Mouse (Mus musculus) layer of hippocampus, postnatal 25 days (tissue): Measurements from ENCODE around the gene Coro1c. TPM values are rescaled to one million over a fixed set of nuclear protein-coding genes. Genes with fewer than 3 reads are reported as not detected.

ENCODE experiments used
- DNase-seq, 2 experiments: peaks; one replicate each; pipeline ENCODE4 v3.0.0; 2022; ENCODE audit warnings: mixed read lengths in 2 of 2, low spot score in 1 of 2; ENCODE audit errors: extremely low spot score in 1 of 2
- total RNA-seq, 2 experiments: library from RNA; stranded (reverse); gene quantifications; 2 replicates each; pipeline ENCODE4 v1.2.3; 2021

Gene Coro1c
- 10 to 100 TPM; 82.7 to 91.6 TPM for total RNA-seq

DNA sequence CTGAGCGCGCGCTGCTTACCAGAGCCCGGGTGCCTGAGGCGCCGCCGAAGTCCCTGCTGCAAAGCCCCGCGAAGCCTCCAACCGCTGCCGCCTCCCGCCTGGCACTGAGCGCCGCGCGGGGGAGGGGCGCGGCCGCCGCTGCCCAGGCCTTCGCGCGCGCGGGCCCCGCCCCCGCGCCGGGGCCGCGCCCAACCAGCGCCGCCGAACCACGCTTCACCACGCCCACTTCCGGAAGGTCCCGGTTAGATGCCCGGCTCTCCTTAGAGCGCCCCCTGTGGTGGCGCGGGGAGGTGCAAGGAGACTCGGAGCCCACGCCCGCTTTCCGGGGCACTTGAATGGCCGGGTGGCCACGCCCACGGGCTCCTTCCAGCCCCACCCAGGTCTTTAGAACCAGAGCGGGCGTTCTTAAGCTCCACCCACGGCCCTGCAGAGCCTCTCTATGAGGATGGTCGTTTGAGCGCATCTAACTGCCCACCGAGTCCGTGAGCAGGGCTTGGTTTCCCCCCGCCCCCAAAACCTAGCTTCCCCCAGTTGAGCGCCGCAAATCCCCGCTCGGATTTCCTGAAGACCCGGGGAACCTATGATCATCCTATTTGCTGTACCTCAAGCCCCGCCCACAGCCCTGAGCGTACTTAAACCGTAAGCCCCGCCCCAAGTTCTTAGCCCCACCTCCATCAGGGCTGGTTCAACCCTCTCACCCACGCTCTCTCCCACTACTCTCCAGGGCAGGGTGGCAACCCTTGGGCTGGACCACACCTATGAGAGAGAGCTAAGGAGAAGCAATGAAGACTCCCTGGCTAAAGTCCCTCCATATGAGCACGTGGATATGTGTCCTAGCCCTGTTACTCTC is at the start of gene Coro1c:
Gene Coro1c, minus strand, starts transcription at position 167 of the 850 bp plus-strand sequence.
- DNase-seq: peak; percentile 98 to 99

DNA sequence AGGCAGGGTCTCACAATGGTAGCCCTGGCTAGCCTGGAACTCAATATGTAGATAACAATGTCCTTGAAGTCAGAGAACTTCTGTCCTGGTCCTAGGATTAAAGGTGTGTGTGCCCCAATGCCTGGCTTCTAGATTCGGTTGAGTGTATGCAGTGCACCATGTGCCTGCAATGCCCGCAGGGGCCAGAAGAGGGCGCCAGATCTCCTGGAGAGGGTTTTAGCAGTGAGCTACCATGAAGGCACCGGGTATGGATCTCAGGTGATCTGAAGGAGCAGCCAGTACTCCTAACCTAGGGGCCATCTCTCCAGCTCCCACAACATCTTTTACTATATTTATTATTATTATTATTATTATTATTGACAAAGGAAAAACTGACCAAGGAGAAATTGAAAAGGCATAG is 48.0 kb upstream of the Coro1c start:
- peak; percentile 82 to 96 for DNase-seq

DNA sequence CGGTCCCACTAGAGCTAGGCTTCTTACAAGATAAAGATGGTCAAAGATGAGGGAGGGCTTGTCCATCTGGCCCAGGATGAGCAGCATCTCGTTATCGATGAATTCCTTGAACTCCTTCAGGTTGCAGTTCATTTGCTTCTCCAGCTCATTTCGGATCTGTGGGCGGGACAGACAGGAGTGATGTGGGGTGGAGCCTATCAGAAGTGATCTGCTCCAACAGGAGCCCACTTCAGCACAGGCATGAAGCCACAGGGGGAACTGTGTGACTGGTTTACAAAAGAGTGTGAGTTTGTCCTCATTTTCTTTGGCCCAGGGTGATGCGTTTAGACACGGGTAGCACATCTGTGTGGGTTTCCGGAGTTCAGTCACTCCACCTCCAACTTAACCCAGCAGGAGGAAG is 47.1 kb upstream of the Coro1c start:
- DNase-seq: no peak

DNA sequence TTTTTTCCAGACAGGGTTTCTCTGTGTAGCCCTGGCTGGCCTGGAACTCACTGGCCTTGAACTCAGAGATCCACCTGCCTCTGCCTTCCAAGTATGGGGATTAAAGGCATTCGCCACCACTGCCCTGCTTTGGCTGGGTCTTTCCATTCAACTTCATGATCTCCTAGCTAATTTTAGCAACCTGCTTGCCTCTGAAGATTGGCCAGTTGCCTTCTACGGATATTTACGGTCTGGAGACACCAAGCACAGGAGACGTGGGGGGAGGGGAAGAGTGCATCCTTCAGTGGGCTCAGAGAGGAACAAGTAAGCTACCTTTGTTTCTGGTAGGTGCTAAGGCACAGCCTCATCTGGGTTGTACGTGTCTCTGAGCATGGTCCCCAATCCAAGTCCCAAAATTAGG is 46.7 kb upstream of the Coro1c start:
- no peak for DNase-seq

DNA sequence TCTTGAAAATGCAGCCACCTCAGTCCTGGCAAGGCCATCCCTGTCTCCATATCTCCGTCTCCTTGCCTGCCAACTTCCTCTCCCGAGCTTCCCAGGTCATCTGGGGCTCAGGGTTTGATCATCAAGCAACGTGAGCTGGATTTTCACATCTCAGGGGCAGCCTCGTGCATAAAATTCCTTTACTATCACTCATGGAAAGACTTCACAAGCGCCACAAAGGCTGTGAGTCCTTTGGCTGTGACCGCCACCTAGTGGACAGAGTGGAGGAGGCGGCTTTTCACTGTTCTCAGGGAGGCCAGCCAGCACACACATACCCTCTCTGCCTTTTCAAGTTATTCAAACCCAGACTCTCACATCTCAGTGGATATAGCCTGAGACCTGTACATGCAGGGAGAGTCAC is 45.9 kb upstream of the Coro1c start:
- peak; percentile 74 to 93 for DNase-seq

DNA sequence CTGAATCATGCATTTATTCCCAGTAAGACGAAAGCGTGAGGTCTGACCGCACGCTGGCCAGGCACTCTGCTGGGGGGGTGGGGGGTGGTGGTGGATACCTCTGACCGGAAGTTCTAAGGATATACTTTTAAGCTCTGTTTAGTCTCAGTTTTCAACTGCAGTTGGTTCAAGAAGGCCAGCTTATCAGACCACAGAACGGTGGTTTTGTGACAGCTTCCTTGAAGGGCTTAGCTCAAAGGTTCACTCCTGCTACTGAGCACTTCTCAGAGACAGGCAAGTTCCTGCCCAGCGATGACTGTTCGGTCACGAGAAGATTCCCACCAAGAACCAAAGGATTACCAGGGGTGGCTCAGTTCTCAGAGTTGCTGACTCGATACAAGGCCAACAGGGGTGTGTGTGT is 44.0 kb upstream of the Coro1c start:
- DNase-seq: no peak

DNA sequence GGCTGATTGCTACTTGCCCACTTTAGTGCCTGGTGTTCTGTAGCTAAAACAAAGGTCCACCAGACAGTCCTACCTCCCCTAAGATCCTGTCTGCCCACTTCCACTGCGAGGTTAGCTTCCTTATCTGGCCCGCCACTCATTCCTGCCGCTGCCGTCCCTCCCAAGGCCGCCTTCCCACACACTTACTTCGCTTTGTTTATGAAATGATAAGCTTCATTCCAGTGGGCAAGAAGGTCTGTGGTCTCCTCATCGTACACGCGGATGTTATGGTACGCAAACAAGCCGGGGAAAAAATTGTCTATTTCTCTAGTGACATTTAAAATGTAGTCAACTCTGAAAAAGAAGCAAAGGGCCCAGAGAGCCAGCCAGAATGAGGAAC is 43.1 kb upstream of the Coro1c start:
- DNase-seq: no peak

DNA sequence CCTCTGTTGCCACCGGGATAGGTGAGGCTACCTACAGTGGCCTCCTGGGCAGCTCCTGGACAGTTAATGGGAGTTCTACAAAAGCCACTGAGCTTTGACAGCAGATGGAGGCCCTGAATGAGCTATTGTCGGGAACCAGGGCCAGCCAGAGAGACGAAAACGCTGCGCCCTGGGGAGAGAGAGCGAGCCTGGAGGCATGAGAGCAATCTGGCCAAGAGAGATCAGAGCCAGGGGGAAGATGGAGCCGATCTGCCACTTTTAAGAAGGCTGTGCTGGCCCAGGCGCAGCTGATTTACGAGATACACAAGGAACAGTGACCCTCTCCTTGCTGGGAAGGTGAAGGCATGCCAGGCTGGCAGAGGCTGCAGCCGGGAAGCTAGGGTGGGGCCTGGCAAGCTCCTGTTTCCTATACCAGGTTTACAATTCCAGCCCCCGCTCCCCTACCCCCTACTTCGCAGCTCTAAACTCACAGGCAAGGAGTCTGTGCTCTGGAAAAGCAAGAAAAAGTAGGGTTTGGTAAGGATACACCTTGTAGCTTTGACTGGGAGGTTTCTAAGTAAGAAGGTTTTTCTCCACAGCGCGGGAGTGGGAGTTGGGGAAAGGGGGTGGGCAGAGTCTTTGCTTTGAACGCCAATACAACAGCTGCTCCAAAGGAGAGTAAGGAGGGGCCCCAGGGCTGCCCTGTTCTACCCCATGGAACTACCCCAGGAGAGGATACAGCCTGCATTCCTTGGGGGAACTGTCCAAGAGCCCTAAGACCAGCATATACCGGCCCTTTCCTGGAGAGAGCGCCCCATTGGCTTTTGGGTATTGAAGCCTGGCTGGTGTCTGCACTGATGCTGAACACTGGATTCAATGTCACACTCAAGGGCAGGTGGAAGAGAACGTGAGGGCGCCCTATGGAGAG is 42.5 kb upstream of the Coro1c start:
- DNase-seq: no peak

DNA sequence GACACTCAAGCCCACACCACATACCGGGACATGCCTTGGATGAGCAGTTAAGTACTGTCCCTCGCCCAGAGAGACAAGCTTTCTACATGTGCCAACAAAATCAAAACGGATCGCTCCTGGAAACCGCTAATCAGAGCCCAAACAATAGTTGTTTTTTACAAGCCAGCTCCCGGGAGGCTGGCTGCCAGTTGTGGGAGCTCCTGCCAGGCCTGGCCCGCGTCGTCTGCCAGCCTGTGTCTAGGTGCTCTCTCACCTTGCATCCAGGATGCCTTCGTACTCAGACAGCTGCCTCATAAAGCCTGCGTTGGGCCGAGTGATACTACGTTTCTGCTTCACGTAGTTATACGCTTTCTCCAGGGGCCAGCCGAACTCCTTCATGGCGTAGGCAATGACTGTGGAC is 41.6 kb upstream of the Coro1c start:
- peak in 1 of 2 experiments; percentile 26 for DNase-seq

DNA sequence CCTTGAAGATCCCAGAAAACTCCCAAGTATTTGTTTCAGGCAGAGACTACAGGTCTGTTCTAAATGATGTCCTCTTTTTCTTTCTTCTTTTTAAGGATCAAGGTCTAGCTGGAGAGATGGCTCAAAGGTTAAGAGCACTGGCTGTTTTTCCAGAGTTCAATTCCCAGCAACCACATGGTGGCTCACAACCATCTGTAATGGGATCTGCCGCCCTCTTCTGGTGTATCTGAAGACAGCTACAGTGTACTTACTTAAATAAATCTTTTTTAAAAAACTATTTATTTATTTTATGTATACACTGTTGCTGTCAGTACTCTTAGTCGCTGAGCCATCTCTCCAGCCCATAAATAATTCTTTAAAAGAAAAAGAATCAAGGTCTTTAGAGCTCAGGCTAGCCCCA is 38.7 kb upstream of the Coro1c start:
- no peak for DNase-seq

DNA sequence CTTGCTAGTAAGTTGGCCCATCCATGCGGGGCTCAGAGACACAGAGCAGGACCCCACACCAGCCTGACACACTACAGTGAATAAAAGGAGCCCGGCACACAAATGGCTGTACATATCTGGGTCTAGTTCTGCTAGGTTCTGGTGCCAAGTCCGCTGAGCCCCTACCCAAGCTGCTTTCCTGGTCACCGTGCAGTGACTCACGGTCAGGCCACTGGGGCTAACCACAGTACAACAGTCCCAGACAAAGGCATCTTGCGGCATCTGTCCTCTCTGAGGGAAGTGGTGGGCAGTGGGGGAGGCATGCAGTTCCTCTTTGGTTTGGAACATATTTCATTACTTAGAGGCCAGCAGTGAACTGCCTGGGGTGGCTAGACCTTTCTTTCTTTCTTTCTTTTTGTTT is 36.6 kb upstream of the Coro1c start:
- DNase-seq: no peak

DNA sequence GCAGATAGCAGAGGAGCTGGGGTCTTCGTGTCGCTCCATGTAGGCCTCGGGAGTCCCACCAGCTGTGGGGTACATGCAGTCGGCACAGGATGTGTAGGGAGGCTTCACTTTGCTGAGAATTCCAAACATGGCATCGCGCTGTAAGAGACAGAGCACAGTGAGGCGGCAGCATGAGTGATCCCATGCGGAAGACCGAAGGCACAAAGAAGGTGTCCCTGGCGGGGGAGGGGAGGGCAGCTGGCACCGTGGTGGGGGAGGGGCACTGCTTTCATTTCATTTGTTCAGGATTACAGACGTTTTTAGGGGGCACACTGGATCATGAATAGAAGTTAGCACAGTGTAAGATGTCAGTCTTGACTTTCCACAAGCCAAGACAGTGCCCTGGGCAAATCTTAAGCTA is 34.8 kb upstream of the Coro1c start:
- no peak for DNase-seq

DNA sequence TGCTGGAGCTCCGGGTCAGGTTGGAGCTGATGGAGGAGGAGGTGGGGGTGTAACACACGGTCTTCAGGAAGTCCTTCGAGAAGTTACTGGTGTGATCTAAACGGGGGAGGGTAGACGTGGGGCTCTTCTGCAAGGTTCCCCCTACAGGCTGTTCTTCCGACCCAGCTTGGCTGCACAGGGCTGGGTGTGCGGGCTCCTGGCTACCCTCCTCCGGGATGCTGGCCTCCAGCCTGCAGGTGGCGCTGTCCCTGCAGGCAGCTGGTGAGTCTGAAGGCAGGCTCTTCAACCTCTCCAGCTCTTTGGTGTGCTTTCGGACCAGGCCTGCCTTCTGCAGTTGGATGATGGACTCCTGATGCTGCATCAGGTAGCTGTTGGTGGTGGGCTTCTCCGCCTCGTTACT is 34.0 kb upstream of the Coro1c start:
- DNase-seq: no peak

DNA sequence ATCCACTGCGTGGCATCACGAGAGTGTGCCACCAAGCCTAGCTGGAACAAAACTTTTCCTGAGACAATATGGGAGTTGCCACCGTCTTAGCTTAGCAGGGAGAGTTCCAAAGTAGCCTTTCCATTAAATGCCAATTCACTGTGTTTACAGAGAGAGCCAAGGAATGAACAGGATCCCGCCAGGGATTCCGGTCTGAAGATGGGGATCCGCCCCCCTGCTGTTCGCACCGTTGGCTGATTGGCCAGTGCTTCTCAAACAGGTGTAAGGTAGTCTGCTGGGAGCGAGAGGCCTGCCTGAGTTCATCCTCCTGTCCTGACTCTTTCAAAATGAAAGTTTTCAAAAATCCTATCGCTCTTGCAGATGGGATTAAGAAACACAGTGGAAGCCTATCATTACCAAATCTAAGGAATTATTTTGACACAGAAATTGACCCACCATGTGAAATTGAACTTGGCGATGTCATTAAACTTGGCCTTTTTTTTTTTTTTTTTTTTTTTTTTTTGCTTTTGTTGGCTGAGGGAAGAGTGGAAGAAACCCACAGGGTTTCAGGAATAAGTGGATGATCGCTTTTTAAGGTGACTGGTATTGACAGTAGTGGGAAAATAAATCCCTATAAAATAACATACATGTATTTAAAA is 30.8 kb upstream of the Coro1c start:
- DNase-seq: no peak

DNA sequence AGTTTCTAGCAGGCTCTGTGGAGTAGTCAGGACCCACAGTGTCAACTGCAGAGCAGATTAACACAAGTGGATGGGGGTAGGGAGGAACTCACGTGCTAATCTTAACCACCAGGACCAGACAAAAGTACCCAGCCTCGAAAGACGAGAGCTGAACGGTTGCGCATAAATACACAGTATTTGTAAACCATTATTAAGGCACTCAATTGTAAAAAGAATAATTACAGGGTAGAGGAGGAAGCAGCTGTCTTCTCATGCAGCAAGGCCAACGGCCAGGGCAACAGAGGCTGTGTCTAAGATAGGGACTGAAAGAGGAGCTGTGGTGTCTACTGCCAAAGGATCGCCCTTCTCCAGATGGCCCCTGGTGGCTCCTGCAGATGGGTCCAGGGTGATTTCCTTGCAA is 29.1 kb upstream of the Coro1c start:
- no peak for DNase-seq

DNA sequence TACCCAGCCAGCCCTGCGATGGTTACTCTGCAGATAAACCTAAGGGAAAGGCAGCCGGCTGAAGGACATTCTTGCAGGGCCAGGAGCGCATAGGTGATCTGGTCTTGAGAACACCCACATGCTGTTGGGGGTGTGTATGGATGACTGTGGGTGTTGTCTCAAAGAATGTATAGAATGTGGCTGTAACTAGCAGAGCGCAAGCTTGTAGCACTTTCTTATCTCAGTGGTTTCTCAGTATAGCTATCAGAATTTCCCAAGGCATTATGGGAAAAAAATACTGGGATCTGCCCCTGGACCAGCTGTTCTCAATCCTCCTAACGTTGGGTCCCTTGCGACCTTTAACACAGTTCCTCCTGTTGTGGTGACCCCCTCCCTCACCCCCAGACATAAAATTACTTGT is 25.3 kb upstream of the Coro1c start:
- no peak for DNase-seq

DNA sequence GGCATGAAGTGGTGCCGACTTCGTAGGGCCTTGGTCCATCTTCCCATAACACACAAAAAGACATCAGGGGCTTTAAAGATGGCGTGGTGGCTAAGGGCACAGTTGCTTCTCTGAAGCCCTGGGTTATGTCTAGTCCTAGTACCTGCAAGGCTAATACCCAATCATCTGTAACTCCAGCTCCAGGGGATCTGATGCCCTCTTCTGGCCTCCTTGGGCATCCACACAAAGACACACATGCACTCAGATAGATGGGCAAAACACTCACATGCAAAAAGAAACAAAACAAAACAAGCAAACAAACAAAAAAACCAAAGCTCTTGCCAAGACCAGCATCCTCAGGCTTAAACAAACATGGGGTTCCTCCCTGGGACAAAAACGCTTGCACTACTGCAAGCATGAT is 24.9 kb upstream of the Coro1c start:
- DNase-seq: no peak

DNA sequence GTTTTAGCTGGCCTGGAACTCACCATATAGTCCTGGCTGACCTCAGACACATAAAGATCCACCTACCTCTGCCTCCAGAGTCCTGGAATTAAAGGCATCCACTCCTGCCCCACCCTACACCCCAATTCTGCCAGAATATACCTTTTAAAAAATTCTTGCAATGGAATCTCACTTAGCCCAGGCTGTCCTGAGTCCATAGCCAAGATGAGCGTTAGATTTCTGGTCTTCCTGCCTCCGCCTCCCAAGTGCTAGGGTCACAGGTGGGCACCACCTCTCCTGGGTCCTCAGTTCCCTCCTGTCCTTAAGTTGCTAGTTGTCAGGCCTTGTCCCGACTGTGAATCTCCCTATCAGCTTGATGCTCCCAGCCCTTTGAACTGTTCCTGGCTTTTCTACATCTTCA is 23.8 kb upstream of the Coro1c start:
- DNase-seq: no peak

DNA sequence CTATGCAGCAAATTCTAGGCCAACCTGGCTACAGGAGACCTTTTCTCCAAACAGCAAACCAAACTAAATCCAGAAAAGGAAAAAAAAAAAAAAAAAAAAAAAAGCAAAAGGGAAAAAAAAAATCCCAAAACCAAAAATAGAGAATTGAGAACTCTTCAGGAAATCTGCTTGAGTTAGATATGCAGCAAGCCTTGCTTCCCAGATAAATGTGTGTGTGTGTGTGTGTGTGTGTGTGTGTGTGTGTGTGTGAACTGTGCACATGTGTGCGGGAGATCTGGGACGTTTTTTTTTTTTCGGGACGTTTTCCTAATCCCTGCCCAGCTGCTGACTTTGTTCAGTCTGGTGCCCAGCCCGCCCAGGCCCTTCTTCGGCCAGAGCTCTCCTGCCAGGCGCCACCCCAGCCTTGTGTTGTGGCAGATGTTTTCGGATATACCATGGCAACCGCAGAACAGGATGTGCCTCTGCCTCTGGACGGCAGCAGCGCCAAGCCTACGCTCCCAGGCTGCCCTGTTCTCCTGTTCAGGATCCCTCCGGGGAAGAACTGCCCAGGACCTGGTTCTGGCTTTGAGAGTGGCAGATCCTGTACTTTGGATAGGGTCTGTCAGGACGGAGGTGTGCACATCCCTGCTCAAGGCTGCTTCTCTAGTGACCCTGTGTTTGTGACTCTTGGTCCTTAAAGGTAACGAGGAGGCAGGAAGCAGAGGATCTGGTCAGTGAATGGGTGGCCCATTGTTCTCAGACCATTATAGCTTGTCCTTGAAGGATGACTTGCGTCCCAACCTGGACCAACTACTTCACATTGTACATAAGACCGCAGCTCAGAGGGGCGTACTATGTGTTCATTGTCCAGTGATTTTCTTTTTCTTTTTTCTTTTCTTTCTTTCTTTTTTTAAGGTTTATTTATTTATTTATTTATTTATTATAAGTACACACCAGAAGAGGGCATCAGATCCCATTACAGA is 22.4 kb upstream of the Coro1c start:
- no peak for DNase-seq
